Mouse (Mus musculus) 3T3-L1 (cell line): ENCODE measurements around the gene Retreg2.

Source experiments
- DNase-seq: peaks from one replicate; pipeline ENCODE4 v3.0.0-alpha.2; 2015; ENCODE audit warnings: low read depth, low spot score

The Retreg2 gene

DNA sequence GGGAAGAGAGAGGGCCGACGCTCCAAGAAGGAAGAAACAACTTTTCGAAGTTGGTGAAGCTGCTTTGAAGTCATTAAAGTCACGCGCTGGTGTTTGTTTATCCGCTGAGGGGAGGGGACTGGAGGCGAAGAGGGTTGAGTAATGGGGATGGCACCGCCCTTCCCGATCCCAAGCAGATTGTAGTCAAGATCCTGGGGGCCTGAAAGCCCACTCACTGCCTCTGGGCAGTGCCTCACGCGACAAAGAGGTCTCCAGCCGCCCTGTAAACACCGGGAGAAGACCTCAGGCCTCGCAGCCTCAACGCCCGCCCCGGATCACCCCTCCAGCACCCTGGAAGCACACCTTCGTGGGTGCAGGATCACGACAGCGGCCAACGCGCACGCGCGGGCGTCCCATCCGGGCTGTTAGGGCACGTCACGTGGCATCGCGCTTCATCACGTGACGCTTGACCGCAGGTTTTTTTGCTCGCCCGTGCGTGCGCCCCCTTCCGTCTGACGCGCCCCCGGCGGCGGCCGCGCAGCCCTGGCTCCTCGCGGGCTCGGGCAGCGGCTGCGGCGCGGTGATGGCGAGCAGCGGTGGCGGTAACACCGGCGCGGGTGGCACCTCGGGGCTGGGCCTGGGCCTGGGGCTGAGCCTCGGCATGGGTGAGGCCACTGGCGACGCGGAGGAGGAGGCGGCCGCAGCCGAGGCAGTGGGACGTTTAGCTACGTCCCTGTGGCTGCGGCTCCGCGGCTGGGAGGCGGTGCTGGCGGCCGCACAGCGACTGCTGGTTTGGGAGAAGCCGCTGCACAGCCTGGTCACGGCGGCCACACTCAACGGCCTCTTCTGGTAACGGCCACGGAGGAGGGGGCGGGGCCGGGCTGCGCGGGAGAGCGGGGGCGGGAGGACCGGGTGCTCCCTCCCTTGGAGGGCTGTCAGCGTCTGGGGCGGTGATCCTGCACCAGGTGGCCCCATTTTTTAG is at the start of gene Retreg2, which contains the start of gene Cnppd1:
Gene Retreg2 (plus strand): TSS at position 478 of the 961 bp plus-strand sequence.
Gene Cnppd1 (minus strand): TSS at position 411 of the 961 bp plus-strand sequence.
- DNase-seq: peak; percentile 95

DNA sequence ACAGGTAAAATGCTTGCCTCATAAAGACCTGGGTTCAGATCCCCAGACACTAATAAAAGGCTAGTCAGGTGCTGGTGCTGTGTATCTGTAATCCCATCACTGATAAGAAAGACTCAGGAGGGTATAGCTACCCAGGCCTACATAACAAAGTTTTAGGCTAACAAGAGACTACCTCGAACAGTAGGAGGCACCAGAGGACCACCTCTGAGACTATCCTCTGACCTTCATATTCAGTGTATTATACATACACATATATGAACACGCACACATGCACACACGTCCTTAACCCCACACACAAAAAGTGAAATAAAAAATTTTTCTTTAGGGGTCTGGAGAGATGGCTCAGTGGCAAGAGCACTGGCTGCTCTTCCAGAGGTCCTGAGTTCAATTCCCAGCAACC is 20.4 kb upstream of the Retreg2 start:
- no peak for DNase-seq

DNA sequence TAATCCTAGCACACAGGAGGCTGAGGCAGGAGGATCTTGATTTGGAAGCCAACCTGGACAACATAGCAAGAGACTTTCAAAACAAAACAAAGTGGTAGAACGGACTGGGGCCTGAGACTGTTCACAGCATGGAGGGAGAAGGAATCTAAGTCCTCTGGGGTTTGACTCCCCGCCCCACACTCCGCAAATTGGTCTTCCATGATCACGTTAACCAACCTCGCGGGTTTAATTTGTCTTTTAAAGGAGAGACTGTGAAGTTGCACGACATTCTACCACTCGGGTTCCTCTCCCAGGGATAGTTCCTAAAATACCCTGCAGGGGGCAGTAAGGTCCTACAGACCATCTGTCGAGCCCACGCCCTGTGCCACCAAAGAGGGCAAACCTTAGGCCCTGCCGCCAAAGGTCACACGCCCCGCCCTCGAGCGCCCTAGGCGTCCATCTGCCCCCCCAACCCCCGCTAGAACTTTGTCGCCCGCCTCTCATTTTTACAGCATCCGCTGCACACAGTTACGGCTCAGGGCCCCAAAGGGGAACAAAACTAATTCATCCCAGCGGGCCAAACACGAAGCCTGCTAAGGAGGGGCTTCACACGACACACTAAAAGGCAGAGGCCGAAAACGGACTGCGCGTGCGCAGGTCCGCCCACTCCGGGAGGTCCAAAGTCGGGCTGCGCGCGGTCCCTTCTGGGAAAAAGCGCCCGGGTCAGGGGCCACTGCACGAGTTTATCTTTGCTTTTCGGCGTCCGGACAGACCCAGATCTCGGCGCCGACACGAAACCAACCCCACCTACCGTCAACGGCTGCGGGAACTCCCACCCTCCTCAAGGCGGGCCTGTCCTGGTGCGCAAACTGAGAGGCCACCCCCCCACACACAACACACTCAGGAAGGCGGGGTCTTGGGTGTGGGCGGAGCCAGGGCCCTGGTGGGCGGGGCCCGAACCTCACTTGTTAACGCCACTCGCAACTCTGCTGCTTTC is 17.9 kb upstream of the Retreg2 start, which contains the start of gene Nhej1:
Gene Nhej1 (minus strand): TSS at position 855 of the 976 bp plus-strand sequence.
- DNase-seq: peak; percentile 96

DNA sequence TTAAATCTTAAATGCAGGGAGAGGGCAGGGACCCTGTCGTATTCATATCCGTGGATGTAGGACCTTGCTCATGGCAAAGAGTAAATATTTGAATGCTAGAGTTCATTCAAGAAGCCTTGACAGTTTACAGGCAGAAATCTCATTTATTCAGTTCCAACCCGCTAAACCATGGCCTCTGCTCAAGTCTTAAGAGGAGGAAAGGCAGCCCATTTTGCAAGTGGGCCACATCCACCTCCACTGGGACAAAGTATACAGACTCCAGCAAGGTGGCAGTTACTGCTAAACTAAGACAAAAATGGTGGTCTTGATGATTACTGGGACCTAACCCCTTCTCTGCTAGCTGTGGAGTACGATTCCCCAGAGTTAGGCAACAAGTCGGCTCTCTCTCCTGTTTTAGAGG is 17.2 kb upstream of the Retreg2 start:
- no peak for DNase-seq

DNA sequence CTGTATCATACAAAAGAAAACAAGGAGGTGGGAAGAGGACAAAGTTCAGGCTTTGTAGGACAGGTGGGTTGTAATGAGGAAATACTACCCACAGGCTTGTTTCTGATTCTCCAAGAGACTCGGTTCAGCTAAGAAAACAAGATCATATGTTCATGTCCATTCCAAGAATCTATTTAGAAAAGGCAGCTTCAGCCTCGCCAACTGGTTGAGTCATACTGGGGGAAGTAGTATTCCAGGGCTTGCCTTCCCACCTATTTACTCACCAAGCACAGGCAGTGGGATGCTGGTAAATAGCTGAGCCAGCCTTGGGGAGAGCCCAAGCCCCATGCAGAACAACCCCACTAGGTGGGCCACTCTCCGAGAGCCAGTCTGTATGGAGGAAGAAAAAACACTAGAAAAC is 13.9 kb upstream of the Retreg2 start:
- peak; percentile 34 for DNase-seq

DNA sequence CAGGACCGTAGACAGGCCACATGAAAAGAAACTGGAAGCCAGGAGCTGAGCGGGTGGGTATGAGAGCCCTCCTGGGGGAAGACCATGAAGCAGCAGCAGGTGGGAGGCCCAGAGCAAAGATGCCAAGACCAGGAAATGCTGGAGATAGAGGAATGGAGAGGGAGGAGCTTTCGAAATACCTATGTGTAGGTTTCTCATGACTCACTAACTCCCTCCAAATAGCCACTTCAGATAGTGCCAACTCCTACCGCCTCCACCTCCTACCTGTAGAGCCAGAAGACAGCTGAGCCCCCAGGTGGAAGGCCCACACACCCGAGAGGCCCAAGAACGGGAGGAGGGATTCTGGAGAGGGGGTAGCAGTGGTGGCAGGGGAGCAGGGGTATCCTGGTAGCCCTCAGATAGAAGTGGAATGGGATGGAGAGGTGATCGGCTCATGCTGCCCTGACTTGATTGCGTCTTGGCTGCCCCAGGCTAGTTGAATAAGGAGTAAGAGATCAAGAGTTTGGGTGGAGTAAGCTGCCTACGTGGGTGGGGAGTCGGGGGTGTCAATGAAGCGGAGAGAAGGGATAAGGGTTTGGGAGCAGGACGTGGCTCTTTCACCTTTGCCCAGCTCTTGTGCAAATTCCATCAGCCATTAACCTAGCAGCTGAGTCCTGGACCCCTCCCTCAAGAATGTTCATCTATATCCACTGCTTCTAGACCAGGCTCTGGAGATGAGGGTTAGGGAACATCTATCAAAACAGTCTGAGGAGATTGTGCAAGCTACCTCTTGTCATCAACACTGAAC is 9.0 kb upstream of the Retreg2 start, which contains the start of gene Slc23a3:
Gene Slc23a3 (minus strand): TSS at position 470 of the 787 bp plus-strand sequence.
- DNase-seq: no peak

DNA sequence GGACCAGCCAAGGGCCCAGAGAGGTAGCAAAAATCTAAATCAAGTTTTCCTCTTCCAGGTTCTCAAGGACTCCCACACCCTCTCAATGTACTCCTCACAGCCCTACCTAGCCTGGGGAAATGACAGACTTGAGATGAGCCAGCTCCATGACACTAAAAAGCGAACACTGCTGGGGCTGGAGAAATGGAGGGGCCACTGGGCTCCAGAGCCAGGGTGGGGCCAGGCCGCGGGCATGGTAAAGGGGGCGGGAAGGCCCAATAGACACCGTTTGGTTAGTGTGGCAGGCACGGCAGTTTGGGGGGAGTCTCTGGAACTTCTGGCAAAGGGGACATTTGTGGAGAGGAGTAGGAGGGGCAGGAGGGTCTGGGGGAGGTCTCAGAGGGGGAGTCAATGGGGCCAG is 6.3 kb upstream of the Retreg2 start:
- DNase-seq: no peak

DNA sequence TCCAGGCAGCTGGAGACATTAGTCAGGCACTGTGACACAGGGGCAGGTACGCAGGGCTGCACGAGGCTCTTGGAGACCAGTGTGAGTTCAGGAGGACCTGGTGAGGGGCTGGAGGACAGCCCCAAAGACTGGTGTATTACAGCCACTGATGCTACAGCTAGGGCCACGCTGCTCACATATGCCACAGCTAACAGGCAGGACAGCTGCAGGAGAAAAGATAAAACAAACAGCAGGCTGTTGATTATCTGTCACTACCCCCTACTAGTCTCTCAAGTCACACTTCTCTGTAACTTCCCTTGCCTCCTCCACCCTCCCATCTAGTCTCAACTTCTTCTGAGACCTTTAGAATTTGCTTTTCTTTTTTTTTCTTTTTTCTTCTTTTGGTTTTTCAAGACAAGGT is 5.8 kb upstream of the Retreg2 start:
- no peak for DNase-seq

DNA sequence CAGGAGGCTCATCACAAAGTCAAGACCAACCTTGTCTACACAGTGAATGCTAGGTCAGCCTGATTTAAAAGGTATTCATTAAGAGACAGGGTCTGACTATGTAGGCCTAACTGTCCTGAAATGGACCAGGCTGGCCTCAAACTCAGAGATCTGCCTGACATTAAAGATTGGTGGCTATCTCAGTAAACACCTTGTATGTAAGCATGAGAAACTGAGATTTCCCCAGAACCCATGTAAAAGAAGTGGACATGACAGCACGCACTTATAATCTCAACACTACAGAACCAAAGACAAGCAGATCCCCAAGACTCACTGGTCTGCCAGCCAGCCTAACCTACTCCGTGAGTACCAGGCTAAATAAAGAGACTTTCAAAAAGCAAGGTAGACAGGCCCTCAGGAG is 4.1 kb upstream of the Retreg2 start:
- no peak for DNase-seq

DNA sequence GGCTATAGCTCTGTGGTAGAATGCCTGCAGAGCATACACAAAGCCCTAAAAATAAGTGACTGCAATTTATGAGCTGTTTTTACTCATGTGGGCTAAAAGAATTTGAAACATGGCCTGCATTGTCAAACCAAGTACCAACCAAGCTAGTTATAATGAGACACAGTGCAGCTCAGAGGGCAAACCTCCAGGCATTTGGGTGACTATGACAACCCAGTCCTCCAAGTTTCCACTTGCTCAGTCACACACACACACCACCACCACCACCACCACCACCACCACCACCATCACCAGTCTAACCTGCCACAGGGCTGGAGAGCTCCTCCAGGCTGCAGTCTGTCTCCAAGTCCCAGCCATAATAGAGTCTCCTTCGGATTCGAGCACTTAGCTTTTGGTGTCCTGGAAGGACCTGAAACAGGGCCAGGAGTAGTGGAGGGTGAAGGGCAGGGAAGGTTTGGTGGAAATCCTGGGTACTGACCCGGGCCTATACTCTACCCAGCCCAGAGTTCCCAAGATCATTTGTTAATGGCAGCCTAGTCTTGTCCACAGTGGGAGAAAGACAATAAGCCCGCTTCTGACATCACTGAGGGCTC is 1.9 kb upstream of the Retreg2 start:
- DNase-seq: peak; percentile 48

DNA sequence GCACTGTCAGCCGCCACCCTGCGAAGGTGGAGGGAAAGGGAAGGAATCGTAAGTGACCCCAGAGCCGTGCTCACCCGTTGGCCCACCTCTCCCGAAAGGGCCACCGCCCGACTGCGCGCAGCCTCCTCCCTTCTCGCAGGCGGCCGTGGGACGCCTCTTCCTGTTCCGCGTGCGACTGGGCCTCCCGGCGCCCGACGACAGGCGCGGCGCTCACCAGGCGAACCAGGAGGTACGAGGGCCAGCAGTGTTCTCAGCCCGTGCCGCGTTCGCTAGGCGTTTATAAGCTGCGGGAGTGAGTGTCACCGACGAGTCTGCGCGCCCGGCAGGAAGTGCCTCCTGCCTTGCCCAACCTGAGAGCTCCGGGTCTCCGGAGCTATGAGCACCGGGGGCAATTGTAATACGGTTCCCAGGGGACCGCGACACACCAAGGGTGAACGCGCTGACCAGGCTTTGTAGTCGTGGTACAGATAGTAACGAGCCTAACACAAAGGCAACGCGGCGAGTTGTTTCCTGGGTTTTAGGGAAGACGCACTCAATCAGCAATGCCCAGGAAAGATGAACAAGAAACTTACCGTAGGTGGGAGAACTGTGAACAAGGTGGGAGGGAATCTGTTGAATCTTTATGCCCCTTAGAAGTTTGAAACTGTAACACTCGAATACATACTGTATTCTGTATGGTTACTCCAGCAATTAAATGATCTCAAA is 940 bp upstream of the Retreg2 start:
- peak; percentile 65 for DNase-seq

DNA sequence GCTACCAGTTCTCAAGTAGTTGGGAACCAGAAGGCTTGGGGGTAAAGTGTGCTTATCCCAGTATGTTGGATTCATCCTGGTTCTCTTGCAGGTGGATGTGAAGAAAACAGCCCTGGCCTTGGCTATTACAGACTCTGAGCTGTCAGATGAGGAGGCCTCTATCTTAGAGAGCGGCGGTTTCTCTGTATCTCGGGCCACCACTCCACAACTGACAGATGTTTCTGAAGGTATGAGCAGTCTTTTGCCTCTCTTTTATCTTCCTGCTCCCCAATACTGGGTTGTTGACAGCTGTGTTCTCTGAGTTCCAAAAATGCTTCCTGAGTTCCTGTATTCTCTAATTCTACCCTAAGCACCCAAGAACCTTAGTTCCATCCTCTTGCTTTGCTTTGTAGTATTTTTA is 3.0 kb downstream of the Retreg2 start:
- DNase-seq: no peak

DNA sequence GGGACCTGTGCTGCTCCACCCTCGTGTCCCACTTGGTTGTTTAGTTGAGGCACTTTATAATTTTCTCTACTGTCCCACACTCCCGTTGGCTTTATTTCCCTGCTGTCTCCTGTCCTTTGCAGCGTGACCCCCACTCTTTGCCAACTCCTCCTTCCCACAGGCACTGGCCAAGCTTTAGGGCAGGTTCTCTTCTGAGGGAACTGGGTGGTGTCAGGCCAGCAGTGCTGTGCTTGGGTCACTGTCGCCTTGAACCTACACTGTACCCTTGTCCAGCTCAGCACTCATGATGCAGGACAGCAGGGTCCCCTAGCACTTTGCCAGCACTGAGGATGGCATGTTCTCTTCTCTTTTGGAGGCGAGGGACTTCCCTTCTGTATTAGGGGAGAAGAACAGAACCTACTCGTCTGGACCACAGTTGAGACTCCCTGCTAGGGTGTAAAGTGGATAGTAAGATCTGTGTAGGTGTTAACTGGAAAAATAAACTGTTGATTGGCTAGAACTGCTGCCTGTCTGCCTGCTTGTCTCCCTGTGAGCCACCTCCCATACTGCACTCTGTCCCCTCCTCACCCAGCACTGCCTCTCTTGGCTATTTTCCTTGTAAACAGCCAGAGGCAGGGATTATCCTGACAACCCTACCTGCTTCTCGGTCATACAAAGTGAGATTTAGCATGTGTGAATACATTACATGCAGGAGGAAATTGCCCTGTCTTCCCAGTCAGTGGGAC is 5.0 kb downstream of the Retreg2 start:
- no peak for DNase-seq

DNA sequence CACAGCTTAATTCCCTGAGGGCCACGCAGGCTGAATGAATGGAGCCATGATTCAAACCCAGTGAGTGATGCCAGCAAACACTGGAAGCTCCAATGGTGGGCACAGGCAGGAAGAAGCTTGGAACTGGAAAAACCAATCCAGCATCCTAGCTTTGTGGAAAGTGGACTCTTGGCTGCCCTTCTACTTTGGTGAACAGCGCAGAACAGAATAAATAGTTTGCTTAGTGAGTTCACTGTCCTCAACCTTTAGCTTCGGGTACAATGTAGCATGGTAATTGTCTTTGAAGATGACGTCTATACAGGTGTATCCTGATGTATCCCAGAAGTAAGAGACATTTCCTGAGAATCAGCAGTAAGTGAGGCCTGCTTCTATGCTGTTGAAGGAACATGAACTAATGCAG is 6.1 kb downstream of the Retreg2 start:
- DNase-seq: no peak

DNA sequence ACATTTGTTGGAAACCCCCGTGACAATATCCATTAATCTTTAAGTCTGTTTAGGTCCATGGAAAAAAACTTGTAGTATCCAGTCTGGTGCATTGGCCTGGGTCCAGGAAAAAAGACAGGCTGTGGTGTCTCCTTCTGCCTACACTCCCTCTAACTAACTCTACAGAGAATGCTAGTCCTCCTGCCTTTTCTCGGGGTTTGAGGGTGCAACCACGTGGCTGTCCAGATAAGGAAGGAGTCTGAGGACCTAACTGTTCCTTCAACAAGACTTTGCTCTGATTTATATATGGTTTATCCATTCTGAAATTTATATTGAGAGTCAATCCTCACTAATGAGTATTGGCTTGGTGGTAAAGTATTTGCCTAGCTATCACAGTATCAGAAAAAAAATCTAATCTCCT is 13.3 kb downstream of the Retreg2 start:
- DNase-seq: no peak

DNA sequence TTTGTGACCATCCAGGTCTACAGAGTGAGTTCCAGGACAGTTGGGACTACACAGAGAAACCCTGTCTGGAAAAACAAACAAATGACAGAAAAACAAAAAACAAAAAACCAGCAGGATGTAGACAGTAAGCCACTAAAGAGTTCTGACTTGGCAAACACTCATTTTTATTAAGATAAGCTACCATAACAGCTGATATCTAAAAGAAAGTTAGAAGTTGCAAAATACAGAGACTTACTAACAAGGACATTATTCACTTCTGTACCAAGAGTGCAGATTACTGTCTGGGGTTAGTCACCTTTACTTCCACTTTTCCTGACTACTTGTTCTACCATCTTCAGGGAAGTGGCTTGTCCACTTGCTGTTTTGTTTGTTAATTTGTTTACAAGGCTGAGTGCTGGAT is 16.4 kb downstream of the Retreg2 start:
- DNase-seq: no peak

DNA sequence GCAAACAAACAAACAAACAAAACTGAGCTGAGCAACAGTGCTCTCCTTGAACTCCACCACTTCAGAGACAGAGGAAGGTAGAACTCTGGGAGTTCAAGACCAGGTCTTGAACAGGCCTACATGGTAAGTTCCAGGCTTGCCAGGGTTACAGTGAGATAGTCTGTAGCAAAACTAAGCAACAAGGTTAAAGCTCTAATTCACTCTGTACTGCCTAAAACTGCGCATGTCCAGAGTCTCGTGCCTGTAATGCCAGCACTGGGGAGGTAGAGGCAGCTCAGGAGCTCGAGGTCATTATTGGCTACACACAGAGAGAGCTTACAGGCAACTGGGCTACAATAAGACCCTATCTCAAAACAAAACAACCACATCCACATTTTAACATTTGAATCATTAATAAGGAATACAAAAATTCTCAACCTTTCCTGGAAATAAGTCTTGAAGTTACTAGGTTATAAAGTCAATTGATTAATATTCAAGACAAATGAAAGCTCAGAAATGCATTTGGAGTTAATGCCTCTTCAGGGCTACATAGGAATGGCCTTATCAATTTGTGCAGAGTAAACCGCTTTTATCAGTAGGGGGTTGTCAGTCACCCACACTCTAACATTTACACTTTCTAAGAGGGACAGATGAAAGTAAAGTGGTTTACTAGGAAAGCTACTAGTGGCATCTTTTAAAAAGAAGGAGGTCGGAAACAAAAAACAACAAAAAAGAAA is 17.1 kb downstream of the Retreg2 start:
- no peak for DNase-seq

DNA sequence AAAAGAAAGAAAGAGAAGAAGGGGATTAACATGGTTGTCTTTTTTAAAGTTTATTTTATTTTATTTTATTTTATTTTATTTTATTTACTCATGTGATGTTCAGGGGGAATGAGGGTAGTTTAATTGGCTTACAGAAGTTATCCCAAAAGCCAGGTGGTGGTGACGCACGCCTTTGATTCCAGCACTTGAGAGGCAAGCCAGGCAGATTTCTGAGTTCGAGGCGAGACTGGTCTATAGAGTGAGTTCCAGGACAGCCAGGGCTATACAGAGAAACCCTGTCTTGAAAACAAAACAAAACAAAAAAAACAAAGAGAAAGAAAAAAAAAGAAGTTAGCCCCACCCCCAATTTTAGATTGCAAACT is 17.7 kb downstream of the Retreg2 start:
- DNase-seq: no peak

DNA sequence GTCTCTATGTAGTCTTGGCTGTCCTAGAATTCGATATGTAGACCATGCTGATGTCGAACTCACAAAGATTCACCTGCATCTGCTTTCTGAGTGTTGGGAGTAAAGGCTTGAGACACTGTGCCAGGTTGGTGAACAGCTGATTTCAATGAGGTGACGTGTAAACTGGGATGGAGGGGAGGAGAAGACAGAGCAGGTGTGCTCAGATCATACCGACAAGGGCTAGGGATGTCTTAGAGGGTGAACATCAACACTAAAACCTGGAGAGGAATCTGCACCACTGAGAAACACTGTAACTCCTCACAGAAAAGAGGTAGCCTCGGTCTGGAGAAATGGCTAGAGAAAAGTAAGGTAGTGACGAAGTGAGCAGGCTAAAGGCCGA is 25.5 kb downstream of the Retreg2 start:
- DNase-seq: no peak
